Comparison of ENCODE assay signal across 8 mouse cellular contexts in genomic region chr10:80797186-80798149, GRCm38 (mm10). TPM values are rescaled to one million over a fixed set of nuclear protein-coding genes. Genes with fewer than 3 reads are reported as not detected.
A peak's percentile ranks its signal among the peaks of the same experiment; 100 is the strongest.
DNase-seq lines count a peak whose midpoint lies in the region; ATAC-seq and TF ChIP-seq lines count a peak whose summit lies in the region.

No protein-coding gene starts in this region.

- H3K4me3 ChIP-seq in layer of hippocampus, adult 2 months, result peak overlapping the region; percentile 93
- H3K4me3 ChIP-seq in liver, embryonic 15.5 days (replicated peaks), result peak overlapping the region; percentile 84
- H3K4me3 ChIP-seq in stomach, embryonic 14.5 days (ENCODE audit: low read depth, low read length), result peak overlapping the region; percentile 94

- peak; percentile 55 for ATAC-seq in granulocyte monocyte progenitor cell, adult 5-6 weeks (replicated peaks; ENCODE audit: poor library complexity, severe bottlenecking)
- ATAC-seq in liver, embryonic 15.5 days (ENCODE audit: insufficient read depth), result peak; percentile 56
- peak; percentile 58 for ATAC-seq in stomach, embryonic 14.5 days (ENCODE audit: insufficient number of reproducible peaks, insufficient read depth, low FRiP score, low read depth)

- no peaks in the 10 kb centered on the region for H3K27me3 ChIP-seq in liver, embryonic 15.5 days
- H3K27me3 ChIP-seq in stomach, embryonic 14.5 days (ENCODE audit: control insufficient read depth, insufficient read depth, low read length), result no peaks in the 10 kb centered on the region

- TF ChIP-seq CTCF in layer of hippocampus, adult 2 months (conservative IDR thresholded peaks at IDR 0.05), result no peak

- WGBS in liver, embryonic 15.5 days (ENCODE audit: insufficient replicate concordance), result 2% methylated on average over 59 of the region's 59 CpGs
- WGBS in stomach, embryonic 14.5 days, result 2% methylated on average over 50 of the region's 59 CpGs

- peaks cover 38% of the 10 kb centered on the region for H3K4me1 ChIP-seq in liver, embryonic 15.5 days (replicated peaks)
- peaks cover 21% of the 10 kb centered on the region for H3K4me1 ChIP-seq in stomach, embryonic 14.5 days (ENCODE audit: control insufficient read depth, insufficient read depth, low read length)

- no peaks in the 10 kb centered on the region for H3K9me3 ChIP-seq in liver, embryonic 15.5 days (replicated peaks)
- no peaks in the 10 kb centered on the region for H3K9me3 ChIP-seq in stomach, embryonic 14.5 days (ENCODE audit: control insufficient read depth, low read depth, low read length)

- DNase-seq in layer of hippocampus, adult 2 months (ENCODE audit: low spot score in 2 of 2), result no peak
- no peak for DNase-seq in layer of hippocampus, postnatal 25 days (ENCODE audit: extremely low spot score in 1 of 2, low spot score in 1 of 2)
- peak; percentile 26 for DNase-seq in brain, embryonic 18.5 days (ENCODE audit: low read depth, low spot score)
- DNase-seq in c-Kit-positive CD71-positive TER-119-positive erythroid progenitor cells, embryonic 14.5 days (ENCODE audit: low spot score), result no peak
- DNase-seq in gastrocnemius, postnatal 10 days, result no peak

- H3K9ac ChIP-seq in liver, embryonic 15.5 days, result peak overlapping the region; percentile 92
- H3K9ac ChIP-seq in stomach, embryonic 14.5 days (replicated peaks; ENCODE audit: low read depth, low read length), result peak overlapping the region; percentile 98

- H3K4me2 ChIP-seq in liver, embryonic 15.5 days, result peak overlapping the region; percentile 89
- H3K4me2 ChIP-seq in stomach, embryonic 14.5 days (replicated peaks; ENCODE audit: low read depth, low read length), result peak overlapping the region; percentile 88

- H3K36me3 ChIP-seq in liver, embryonic 15.5 days (replicated peaks), result peaks cover 68% of the 10 kb centered on the region
- peaks cover 48% of the 10 kb centered on the region for H3K36me3 ChIP-seq in stomach, embryonic 14.5 days (ENCODE audit: control insufficient read depth, insufficient read depth, low read length)

- H3K27ac ChIP-seq in layer of hippocampus, adult 2 months, result peak overlapping the region; percentile 99
- H3K27ac ChIP-seq in liver, embryonic 15.5 days (replicated peaks), result peak overlapping the region; percentile 98
- H3K27ac ChIP-seq in stomach, embryonic 14.5 days (ENCODE audit: low read length), result peak overlapping the region; percentile 96

RNA-seq across cellular contexts. Expression of gene Sf3a2, which starts 0.5 kb away (rescaled TPM):
- total RNA-seq in layer of hippocampus, adult 2 months (2021), result 10 to 100 TPM; 51.7 to 55.1 TPM
- total RNA-seq in layer of hippocampus, postnatal 25 days (2021), result 10 to 100 TPM; 46.2 to 52.0 TPM
- total RNA-seq in granulocyte monocyte progenitor cell, adult 5-6 weeks (2014; fragmentation: Nextera tagmentation), result 88.0 and 106 TPM in 2 replicates
- total RNA-seq in granulocyte monocyte progenitor cell, adult 5-6 weeks (2017), result 13.8 and 18.3 TPM in 2 replicates
- 31.3 and 32.8 TPM in 2 replicates for polyA plus RNA-seq in liver, embryonic 15.5 days (2015; fragmentation: Nextera tagmentation; extraction: Ambion mirVana)
- polyA plus RNA-seq in stomach, embryonic 14.5 days (2014; fragmentation: Nextera tagmentation; extraction: Ambion mirVana), result 77.7 and 81.8 TPM in 2 replicates
- total RNA-seq in gastrocnemius, postnatal 10 days (2021), result 10 to 100 TPM; 31.6 to 41.3 TPM

RNA-seq across cellular contexts. Expression of gene Plekhj1, which starts 1.0 kb away (rescaled TPM):
- 10 to 100 TPM; 68.4 to 76.3 TPM for total RNA-seq in layer of hippocampus, adult 2 months (2021)
- total RNA-seq in layer of hippocampus, postnatal 25 days (2021), result 10 to 100 TPM; 63.6 to 71.6 TPM
- total RNA-seq in granulocyte monocyte progenitor cell, adult 5-6 weeks (2014; fragmentation: Nextera tagmentation), result 99.1 and 108 TPM in 2 replicates
- total RNA-seq in granulocyte monocyte progenitor cell, adult 5-6 weeks (2017), result 33.0 and 33.7 TPM in 2 replicates
- polyA plus RNA-seq in liver, embryonic 15.5 days (2015; fragmentation: Nextera tagmentation; extraction: Ambion mirVana), result 73.6 and 83.0 TPM in 2 replicates
- polyA plus RNA-seq in stomach, embryonic 14.5 days (2014; fragmentation: Nextera tagmentation; extraction: Ambion mirVana), result 110 and 116 TPM in 2 replicates
- total RNA-seq in gastrocnemius, postnatal 10 days (2021), result 10 to 100 TPM; 26.8 to 30.9 TPM

RNA-seq across cellular contexts. Expression of gene Amh, which starts 7.6 kb away (rescaled TPM):
- total RNA-seq in layer of hippocampus, adult 2 months (2021), result 1 to 10 TPM; 2.7 to 5.3 TPM
- total RNA-seq in layer of hippocampus, postnatal 25 days (2021), result 1 to 10 TPM; 2.3 to 3.2 TPM
- total RNA-seq in granulocyte monocyte progenitor cell, adult 5-6 weeks (2014; fragmentation: Nextera tagmentation), result not detected in 2 replicates
- 0.15 TPM in 1 of 2 replicates, not detected in the other for total RNA-seq in granulocyte monocyte progenitor cell, adult 5-6 weeks (2017)
- 0.10 and 0.12 TPM in 2 replicates for polyA plus RNA-seq in liver, embryonic 15.5 days (2015; fragmentation: Nextera tagmentation; extraction: Ambion mirVana)
- not detected in 2 replicates for polyA plus RNA-seq in stomach, embryonic 14.5 days (2014; fragmentation: Nextera tagmentation; extraction: Ambion mirVana)
- under 1 TPM; 0.20 to 0.52 TPM for total RNA-seq in gastrocnemius, postnatal 10 days (2021)

RNA-seq across cellular contexts. Expression of gene Jsrp1, which starts 15.8 kb away (rescaled TPM):
- 1 to 10 TPM; 1.9 to 2.5 TPM for total RNA-seq in layer of hippocampus, adult 2 months (2021)
- total RNA-seq in layer of hippocampus, postnatal 25 days (2021), result 1 to 10 TPM; 2.5 to 3.5 TPM
- total RNA-seq in granulocyte monocyte progenitor cell, adult 5-6 weeks (2014; fragmentation: Nextera tagmentation), result not detected in 2 replicates
- not detected in 2 replicates for total RNA-seq in granulocyte monocyte progenitor cell, adult 5-6 weeks (2017)
- 0.97 and 1.3 TPM in 2 replicates for polyA plus RNA-seq in liver, embryonic 15.5 days (2015; fragmentation: Nextera tagmentation; extraction: Ambion mirVana)
- polyA plus RNA-seq in stomach, embryonic 14.5 days (2014; fragmentation: Nextera tagmentation; extraction: Ambion mirVana), result 0.45 and 1.4 TPM in 2 replicates
- 100 to 1,000 TPM; 289 to 339 TPM for total RNA-seq in gastrocnemius, postnatal 10 days (2021)

RNA-seq across cellular contexts. Expression of gene Oaz1, which starts 29.0 kb away (rescaled TPM):
- total RNA-seq in layer of hippocampus, adult 2 months (2021), result 100 to 1,000 TPM; 478 to 493 TPM
- total RNA-seq in layer of hippocampus, postnatal 25 days (2021), result 100 to 1,000 TPM; 491 to 550 TPM
- total RNA-seq in granulocyte monocyte progenitor cell, adult 5-6 weeks (2014; fragmentation: Nextera tagmentation), result 1,332 and 1,363 TPM in 2 replicates
- total RNA-seq in granulocyte monocyte progenitor cell, adult 5-6 weeks (2017), result 324 and 374 TPM in 2 replicates
- polyA plus RNA-seq in liver, embryonic 15.5 days (2015; fragmentation: Nextera tagmentation; extraction: Ambion mirVana), result 1,470 and 1,719 TPM in 2 replicates
- polyA plus RNA-seq in stomach, embryonic 14.5 days (2014; fragmentation: Nextera tagmentation; extraction: Ambion mirVana), result 1,724 and 1,898 TPM in 2 replicates
- total RNA-seq in gastrocnemius, postnatal 10 days (2021), result 100 to 1,000 TPM; 846 to 935 TPM
